Mouse (Mus musculus): ENCODE measurements at regions not wholly inside any gene's neighbourhood (a gene's known extent, or its start where the extent isn't known, plus 50 kb on each side); places are given as distances from the start of the nearest gene placed in this dataset.

DNA sequence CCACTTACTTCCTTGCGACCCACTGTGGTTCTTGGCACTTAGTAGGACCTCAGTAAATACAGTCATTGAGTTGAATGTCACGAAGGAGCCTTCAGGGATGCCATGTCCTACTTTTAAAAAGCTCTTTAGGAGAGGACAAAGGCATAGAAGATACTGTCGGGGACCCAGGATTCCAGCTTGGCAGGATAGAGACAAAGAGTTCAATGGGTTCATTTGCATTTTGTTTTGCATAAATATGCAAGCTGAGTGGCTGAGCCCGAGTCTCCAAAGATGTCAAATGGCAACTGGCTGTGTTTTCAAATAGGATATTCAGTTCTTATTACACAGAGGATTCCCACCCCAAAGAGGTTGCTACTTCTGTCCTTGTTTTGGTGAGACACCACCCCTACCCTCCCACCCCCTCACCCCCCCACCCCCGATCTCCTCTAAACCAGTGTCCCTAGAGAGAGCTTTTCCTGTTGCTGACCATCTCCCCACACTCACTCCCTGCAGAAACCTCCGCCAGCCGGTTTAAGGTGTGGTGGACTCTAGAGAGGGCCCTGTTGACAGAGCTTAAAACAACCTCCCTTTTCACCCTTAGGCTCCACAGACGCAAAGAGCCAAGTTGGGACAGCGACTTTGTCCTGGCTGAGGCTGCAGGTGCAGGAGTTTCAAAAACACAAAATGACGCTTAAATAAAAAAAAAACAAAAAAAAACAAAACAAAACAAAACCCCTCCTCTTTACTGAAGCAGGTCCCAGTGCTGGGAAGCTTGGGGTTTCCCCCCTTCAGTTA, 57.9 kb downstream of the Sox9 start:
- no peak for TF ChIP-seq CTCF (IDR thresholded peaks at IDR 0.05)
- no peak for TF ChIP-seq POLR2A (IDR thresholded peaks at IDR 0.05; ENCODE audit: insufficient read depth, low read depth, low read length)
